9 mouse cellular contexts compared by ENCODE assay signal in the genomic region with DNA sequence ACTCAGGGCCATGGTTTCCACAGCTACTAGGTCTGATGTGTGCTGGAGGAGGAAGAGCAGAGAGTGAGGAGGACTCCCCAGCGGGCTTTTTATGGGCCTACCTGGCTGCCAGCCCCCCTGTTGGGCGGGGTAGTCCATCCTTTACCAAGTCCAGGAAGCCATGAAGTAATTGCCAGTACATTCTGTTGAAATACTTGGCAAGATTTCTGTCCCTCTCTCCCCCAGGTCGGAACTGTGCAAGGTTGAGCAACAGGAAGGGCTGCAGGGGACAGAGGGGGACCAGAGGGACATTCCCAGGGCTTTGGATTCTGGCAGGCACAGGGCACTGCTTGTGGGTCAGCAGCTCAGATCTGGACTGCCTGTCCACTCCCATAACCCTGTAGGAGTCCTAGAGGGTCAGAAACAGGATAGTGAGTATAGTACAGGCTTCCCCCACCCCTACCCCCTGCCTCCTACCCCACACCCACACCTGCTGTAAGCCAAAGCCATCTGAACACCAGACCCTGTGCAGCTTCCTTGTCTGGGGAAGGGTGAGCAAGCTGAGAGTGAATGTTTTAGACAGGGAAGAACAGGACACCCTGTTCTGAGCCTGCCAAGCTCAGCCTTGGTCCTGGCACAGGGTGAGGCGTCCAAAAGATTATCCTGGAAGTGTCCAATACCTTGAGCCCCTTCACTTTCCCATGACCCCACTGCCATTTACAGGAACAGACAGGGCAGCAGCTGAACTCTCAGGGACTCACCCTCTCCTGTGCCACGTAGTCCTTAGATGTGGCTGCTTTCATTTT. TPM values are rescaled to one million over a fixed set of nuclear protein-coding genes. Genes with fewer than 3 reads are reported as not detected.
DNase-seq lines count a peak whose midpoint lies in the region; ATAC-seq and TF ChIP-seq lines count a peak whose summit lies in the region.
"Had no signal": no experiment of that assay in that cellular context is flagged by ENCODE, and none has a peak within 500 bp of the region (broad histone marks: within the 10 kb centered on the region; RNA-seq: fewer than 3 reads in every experiment).

A gene (minus strand): TSS at position 547 of the 785 bp plus-strand sequence.

- H3K4me2 ChIP-seq in liver, embryonic 12.5 days = no peak within 1 kb of the TSS
- no peak within 1 kb of the TSS for H3K4me2 ChIP-seq in liver, embryonic 11.5 days
- peak within 1 kb of the TSS; percentile 36; the same call in 1 of the 2 replicates for H3K4me2 ChIP-seq in liver, postnatal 0 days (ENCODE audit: low read depth, low read length)
- H3K4me2 ChIP-seq in stomach, embryonic 15.5 days = no peak within 1 kb of the TSS

- no peak within 1 kb of the TSS for H3K4me3 ChIP-seq in liver, embryonic 12.5 days
- H3K4me3 ChIP-seq in liver, embryonic 11.5 days (ENCODE audit: low read depth, low read length) = no peak within 1 kb of the TSS
- peak within 1 kb of the TSS; percentile 40 for H3K4me3 ChIP-seq in liver, postnatal 0 days (ENCODE audit: low read depth, low read length)
- H3K4me3 ChIP-seq in stomach, embryonic 15.5 days (replicated peaks) = no peak within 1 kb of the TSS

- no peak within 1 kb of the TSS for H3K9ac ChIP-seq in liver, embryonic 12.5 days
- no peak within 1 kb of the TSS for H3K9ac ChIP-seq in liver, embryonic 11.5 days (ENCODE audit: low read depth, low read length)
- H3K9ac ChIP-seq in liver, postnatal 0 days (replicated peaks) = peak within 1 kb of the TSS; percentile 59
- H3K9ac ChIP-seq in stomach, embryonic 15.5 days = no peak within 1 kb of the TSS

- TF ChIP-seq EP300 in liver, postnatal 0 days (IDR thresholded peaks at IDR 0.05; ENCODE audit: low read depth) = peak; percentile 69; the same call in 1 of the 2 replicates

- peaks cover 57% of the 10 kb centered on the region for H3K27me3 ChIP-seq in liver, embryonic 12.5 days (replicated peaks)
- H3K27me3 ChIP-seq in liver, embryonic 11.5 days (replicated peaks; ENCODE audit: control insufficient read depth, insufficient read depth, low read length) = no peaks in the 10 kb centered on the region
- H3K27me3 ChIP-seq in liver, postnatal 0 days (ENCODE audit: insufficient read depth, low read length) = no peaks in the 10 kb centered on the region
- H3K27me3 ChIP-seq in stomach, embryonic 15.5 days (replicated peaks) = no peaks in the 10 kb centered on the region

- WGBS in liver, embryonic 12.5 days (ENCODE audit: insufficient replicate concordance) = 46% methylated on average over 5 of the region's 5 CpGs
- 59% methylated on average over 5 of the region's 5 CpGs for WGBS in liver, embryonic 11.5 days
- 60% methylated on average over 5 of the region's 5 CpGs for WGBS in liver, postnatal 0 days (ENCODE audit: insufficient replicate concordance)
- 62% methylated on average over 5 of the region's 5 CpGs for WGBS in stomach, embryonic 15.5 days

- no peaks in the 10 kb centered on the region for H3K36me3 ChIP-seq in liver, embryonic 12.5 days
- H3K36me3 ChIP-seq in liver, embryonic 11.5 days (ENCODE audit: control insufficient read depth, insufficient read depth, low read length) = no peaks in the 10 kb centered on the region
- peaks cover 2% of the 10 kb centered on the region; the same call in 1 of the 2 replicates for H3K36me3 ChIP-seq in liver, postnatal 0 days (replicated peaks; ENCODE audit: insufficient read depth, low read length)
- H3K36me3 ChIP-seq in stomach, embryonic 15.5 days = no peaks in the 10 kb centered on the region

- ATAC-seq in liver, embryonic 12.5 days = no peak
- ATAC-seq in liver, embryonic 11.5 days (replicated peaks; ENCODE audit: low FRiP score) = no peak
- no peak for ATAC-seq in erythroblast, adult 5-6 weeks (replicated peaks; ENCODE audit: low FRiP score, poor library complexity, severe bottlenecking)
- ATAC-seq in liver, postnatal 0 days = peak; percentile 85
- ATAC-seq in stomach, embryonic 15.5 days (ENCODE audit: insufficient read depth, low FRiP score, low read depth) = no peak

- H3K4me1 ChIP-seq in liver, embryonic 12.5 days = no peaks in the 10 kb centered on the region
- H3K4me1 ChIP-seq in liver, embryonic 11.5 days (replicated peaks; ENCODE audit: control insufficient read depth, insufficient read depth, low read length) = no peaks in the 10 kb centered on the region
- peaks cover 26% of the 10 kb centered on the region for H3K4me1 ChIP-seq in liver, postnatal 0 days (ENCODE audit: insufficient read depth)
- no peaks in the 10 kb centered on the region for H3K4me1 ChIP-seq in stomach, embryonic 15.5 days

- DNase-seq in liver, embryonic 11.5 days (ENCODE audit: low spot score) = no peak
- peak; percentile 66 for DNase-seq in liver, postnatal 0 days
- no peak for DNase-seq in c-Kit-positive CD71-positive TER-119-positive erythroid progenitor cells, embryonic 14.5 days (ENCODE audit: low spot score)
- no peak for DNase-seq in right cerebral cortex, postnatal 4 days
- DNase-seq: right cerebral cortex, adult 18-20 months; thymus, postnatal 14 days had no signal

- H3K9me3 ChIP-seq in liver, embryonic 12.5 days (replicated peaks) = no peaks in the 10 kb centered on the region
- H3K9me3 ChIP-seq in liver, embryonic 11.5 days (ENCODE audit: control insufficient read depth, low read length) = no peaks in the 10 kb centered on the region
- no peaks in the 10 kb centered on the region for H3K9me3 ChIP-seq in liver, postnatal 0 days (ENCODE audit: low read length)
- no peaks in the 10 kb centered on the region for H3K9me3 ChIP-seq in stomach, embryonic 15.5 days

- no peak for TF ChIP-seq CTCF in liver, postnatal 0 days (IDR thresholded peaks at IDR 0.05; ENCODE audit: low read depth)

- H3K27ac ChIP-seq in liver, embryonic 12.5 days = no peak within 1 kb of the TSS
- H3K27ac ChIP-seq in liver, embryonic 11.5 days (ENCODE audit: low read depth, low read length) = no peak within 1 kb of the TSS
- peak within 1 kb of the TSS; percentile 86 for H3K27ac ChIP-seq in liver, postnatal 0 days (ENCODE audit: low read depth)
- H3K27ac ChIP-seq in stomach, embryonic 15.5 days = no peak within 1 kb of the TSS

RNA-seq across cellular contexts. Expression of the gene that starts here (rescaled TPM):
- polyA plus RNA-seq in liver, embryonic 12.5 days (2016; fragmentation: Nextera tagmentation; extraction: Ambion mirVana) = 15.2 and 17.7 TPM in 2 replicates
- 8.0 and 9.9 TPM in 2 replicates for polyA plus RNA-seq in liver, embryonic 11.5 days (2014; fragmentation: Nextera tagmentation; extraction: Ambion mirVana)
- 2,071 and 2,279 TPM in 2 replicates for total RNA-seq in erythroblast, adult 5-6 weeks (2015; ENCODE audit: low replicate concordance)
- 352 and 444 TPM in 2 replicates for total RNA-seq in erythroblast, adult 5-6 weeks (2017; ENCODE audit: low replicate concordance)
- 411 and 419 TPM in 2 replicates for polyA plus RNA-seq in liver, postnatal 0 days (2015; fragmentation: Nextera tagmentation; extraction: Ambion mirVana)
- polyA plus RNA-seq in stomach, embryonic 15.5 days (2015; fragmentation: Nextera tagmentation; extraction: Ambion mirVana) = 25.1 and 30.7 TPM in 2 replicates

Comparison
In these comparisons a context has a peak if more than half of its experiments do, and no peak if none do; other contexts are left out.
1. RNA of the gene that starts here (polyA plus RNA-seq): 411 to 419 TPM in liver, postnatal 0 days; 25.1 to 30.7 TPM in stomach, embryonic 15.5 days, 15.2 to 17.7 TPM in liver, embryonic 12.5 days and 8.0 to 9.9 TPM in liver, embryonic 11.5 days; every median in the first group is over 10 times any median in the second.